Mouse (Mus musculus) macrophage (primary cell): ENCODE data around the gene Sgk2. TPM values are rescaled to one million over a fixed set of nuclear protein-coding genes. Genes with fewer than 3 reads are reported as not detected.

Experiments used
- H3K27ac ChIP-seq: fragments of 350-480 bp; formaldehyde crosslinking; 2 replicates; pipeline ENCODE4 v1.9.0; 2021
- H3K36me3 ChIP-seq: fragments of 350-480 bp; formaldehyde crosslinking; 2 replicates; pipeline ENCODE4 v1.9.0; 2021; ENCODE audit errors: inconsistent target
- H3K4me3 ChIP-seq: fragments of 350-480 bp; formaldehyde crosslinking; 2 replicates; pipeline ENCODE4 v1.9.0; 2021; ENCODE audit errors: inconsistent target
- H3K79me2 ChIP-seq: fragments of 350-480 bp; formaldehyde crosslinking; 2 replicates; pipeline ENCODE4 v1.9.0; 2021; ENCODE audit errors: inconsistent target
- WGBS: methylation state at CpG from one replicate; pipeline ENCODE4 v1.1.7; 2026; ENCODE audit warnings: inconsistent platforms; ENCODE audit not compliant: missing documents; 5-methylcytosine and 5-hydroxymethylcytosine counted together
- polyA plus RNA-seq: library from polyadenylated mRNA; stranded (reverse); fragments of 250-400 nt; gene quantifications from 3 replicates; pipeline ENCODE4 v1.2.4, GENCODE M21; 2018; ENCODE audit warnings: inconsistent platforms

Gene Sgk2
- polyA plus RNA-seq, 1 experiment from 2014 or later: not detected

GRCm38 (mm10) chr2:162973637-162974036, 13.5 kb upstream of the Sgk2 start:
- 88% methylated on average over 9 of the region's 11 CpGs for WGBS
- no peak overlapping the region for H3K27ac ChIP-seq
- H3K79me2 ChIP-seq: no peaks in the 10 kb centered on the region
- H3K4me3 ChIP-seq: no peak overlapping the region
- H3K36me3 ChIP-seq: no peaks in the 10 kb centered on the region

- Histone ChIP-seq H3K36me3 (no peaks in the 10 kb centered on the region), H3K79me2 (no peaks in the 10 kb centered on the region), H3K27ac (no peak overlapping the region), H3K4me3 (no peak overlapping the region)
- WGBS: 86% methylated on average over 11 of the region's 11 CpGs
These were observed 11.9 kb upstream of the Sgk2 start for GRCm38 (mm10) chr2:162975157-162975775.

DNA sequence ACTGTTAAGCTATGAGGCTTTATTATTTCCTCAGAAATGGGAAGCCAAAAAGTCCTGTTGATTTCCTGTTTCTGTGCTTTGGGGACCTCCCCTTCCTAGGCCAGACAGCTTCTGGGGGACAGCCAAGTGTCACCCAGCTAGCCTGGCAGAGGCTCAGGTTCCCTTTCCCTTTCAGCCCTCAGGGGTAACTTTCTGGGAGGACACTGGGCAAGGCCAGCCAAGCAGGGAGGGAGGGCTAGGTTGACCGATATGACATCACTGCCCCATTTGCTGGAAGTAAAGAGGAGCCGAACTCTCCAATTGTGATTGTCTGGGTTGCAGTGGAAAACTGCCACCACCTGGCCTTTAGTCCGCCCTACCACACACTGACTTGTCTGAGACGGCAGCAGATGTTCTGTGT, 11.1 kb upstream of the Sgk2 start:
- 40% methylated on average over 4 of the region's 4 CpGs for WGBS
- no peaks in the 10 kb centered on the region for H3K36me3 ChIP-seq
- H3K27ac ChIP-seq: no peak overlapping the region
- H3K4me3 ChIP-seq: no peak overlapping the region
- no peaks in the 10 kb centered on the region for H3K79me2 ChIP-seq

- Histone ChIP-seq H3K27ac (no peak overlapping the region), H3K79me2 (no peaks in the 10 kb centered on the region), H3K4me3 (no peak overlapping the region), H3K36me3 (no peaks in the 10 kb centered on the region)
- WGBS: 96% methylated on average over 6 of the region's 6 CpGs
These were observed 2.7 kb upstream of the Sgk2 start for GRCm38 (mm10) chr2:162984381-162984780.

GRCm38 (mm10) chr2:162985923-162986322, 1.2 kb upstream of the Sgk2 start:
- Histone ChIP-seq H3K27ac (no peak overlapping the region), H3K79me2 (no peaks in the 10 kb centered on the region), H3K4me3 (no peak overlapping the region), H3K36me3 (no peaks in the 10 kb centered on the region)
- 45% methylated on average over 2 of the region's 3 CpGs for WGBS

- 90% methylated on average over 3 of the region's 3 CpGs for WGBS
- H3K79me2 ChIP-seq: no peaks in the 10 kb centered on the region
- no peaks in the 10 kb centered on the region for H3K36me3 ChIP-seq
- no peak overlapping the region for H3K27ac ChIP-seq
- H3K4me3 ChIP-seq: no peak overlapping the region
These were observed 366 bp upstream of the Sgk2 start for GRCm38 (mm10) chr2:162986764-162987163.

GRCm38 (mm10) chr2:162988235-162988634, 1.1 kb downstream of the Sgk2 start:
- H3K4me3 ChIP-seq: no peak overlapping the region
- no peaks in the 10 kb centered on the region for H3K36me3 ChIP-seq
- WGBS: 27% methylated on average over 4 of the region's 4 CpGs
- no peak overlapping the region for H3K27ac ChIP-seq
- no peaks in the 10 kb centered on the region for H3K79me2 ChIP-seq

- Histone ChIP-seq H3K36me3 (no peaks in the 10 kb centered on the region), H3K27ac (no peak overlapping the region), H3K79me2 (no peaks in the 10 kb centered on the region), H3K4me3 (no peak overlapping the region)
- WGBS: 61% methylated on average over 6 of the region's 6 CpGs
These were observed 4.4 kb downstream of the Sgk2 start for GRCm38 (mm10) chr2:162991394-162992083.

DNA sequence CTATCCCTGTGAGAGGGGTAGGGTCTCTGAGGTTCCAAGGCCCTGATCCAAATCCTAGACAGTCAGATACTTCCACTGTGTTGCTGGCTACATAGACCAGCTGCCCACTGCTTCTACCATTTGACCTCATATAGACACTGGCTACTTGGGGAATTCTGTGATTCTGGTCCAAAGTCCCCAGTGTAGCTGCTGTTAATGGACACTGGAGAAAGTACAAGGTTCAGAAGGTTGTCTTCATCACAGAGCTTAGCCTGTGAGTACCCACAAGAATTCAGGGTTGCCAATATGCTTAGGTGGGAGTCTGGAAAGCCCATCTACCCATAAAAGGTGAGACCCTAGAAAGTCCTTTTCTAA, 4.9 kb downstream of the Sgk2 start:
- H3K27ac ChIP-seq: no peak overlapping the region
- no peaks in the 10 kb centered on the region for H3K79me2 ChIP-seq
- no peaks in the 10 kb centered on the region for H3K36me3 ChIP-seq
- no peak overlapping the region for H3K4me3 ChIP-seq

GRCm38 (mm10) chr2:162993881-162994616, 6.9 kb downstream of the Sgk2 start:
- H3K4me3 ChIP-seq: no peak overlapping the region
- H3K79me2 ChIP-seq: no peaks in the 10 kb centered on the region
- 82% methylated on average over 9 of the region's 9 CpGs for WGBS
- no peak overlapping the region for H3K27ac ChIP-seq
- H3K36me3 ChIP-seq: no peaks in the 10 kb centered on the region

DNA sequence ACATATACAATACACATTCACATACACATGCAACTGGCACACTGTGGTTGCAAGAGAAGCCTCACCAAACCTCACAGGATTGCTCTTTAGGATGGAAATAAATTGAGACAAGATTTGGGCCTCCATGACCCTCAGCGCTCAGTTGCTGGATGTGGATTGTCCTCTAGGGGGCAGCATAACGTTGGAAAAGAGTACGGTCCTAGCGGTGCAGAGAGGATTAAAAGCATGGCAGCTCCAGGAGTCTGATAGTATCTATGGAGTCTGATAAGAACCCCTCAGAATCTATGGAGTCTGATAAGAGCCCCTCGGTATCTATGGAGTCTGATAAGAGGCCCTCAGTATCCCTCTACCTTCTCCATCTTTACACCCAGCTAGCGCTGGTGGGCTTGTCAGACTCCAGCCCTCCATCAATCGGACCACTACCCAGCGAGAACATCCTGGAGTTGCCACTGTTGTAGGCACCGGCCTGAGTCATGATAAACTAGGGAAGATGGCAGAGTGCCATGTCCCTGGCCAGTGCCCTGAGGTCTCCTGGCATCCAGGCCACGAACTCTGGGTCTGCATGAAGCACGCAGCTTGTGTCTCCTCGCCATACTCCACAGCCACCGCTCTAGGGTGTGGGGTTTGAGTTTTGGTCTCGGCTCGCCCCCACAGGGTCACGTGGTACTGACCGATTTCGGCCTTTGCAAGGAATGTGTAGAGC, 11.5 kb downstream of the Sgk2 start:
- Histone ChIP-seq H3K36me3 (no peaks in the 10 kb centered on the region), H3K79me2 (no peaks in the 10 kb centered on the region), H3K4me3 (no peak overlapping the region), H3K27ac (no peak overlapping the region)
- WGBS: 30% methylated on average over 18 of the region's 18 CpGs

DNA sequence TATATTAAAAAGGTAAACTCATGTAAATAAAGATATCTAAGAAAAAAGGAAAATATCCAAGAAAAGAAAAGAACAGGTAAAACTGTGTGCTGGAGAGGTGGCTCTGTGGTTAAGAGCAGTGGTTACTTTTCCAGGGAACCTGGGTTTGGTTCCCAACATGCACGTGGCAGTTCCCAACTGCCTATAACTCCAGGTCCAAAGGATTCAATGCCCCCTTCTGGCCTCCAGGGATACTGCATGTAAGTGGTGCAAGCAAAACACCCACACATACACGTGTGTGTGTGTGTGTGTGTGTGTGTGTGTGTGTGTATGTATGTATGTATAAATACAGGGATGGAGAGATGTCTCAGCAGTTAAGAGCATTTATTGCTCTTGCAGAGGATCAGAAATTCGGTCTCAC, 12.6 kb downstream of the Sgk2 start:
- Histone ChIP-seq H3K36me3 (no peaks in the 10 kb centered on the region), H3K4me3 (no peak overlapping the region), H3K27ac (no peak overlapping the region), H3K79me2 (no peaks in the 10 kb centered on the region)
- 17% methylated on average over 3 of the region's 3 CpGs for WGBS

DNA sequence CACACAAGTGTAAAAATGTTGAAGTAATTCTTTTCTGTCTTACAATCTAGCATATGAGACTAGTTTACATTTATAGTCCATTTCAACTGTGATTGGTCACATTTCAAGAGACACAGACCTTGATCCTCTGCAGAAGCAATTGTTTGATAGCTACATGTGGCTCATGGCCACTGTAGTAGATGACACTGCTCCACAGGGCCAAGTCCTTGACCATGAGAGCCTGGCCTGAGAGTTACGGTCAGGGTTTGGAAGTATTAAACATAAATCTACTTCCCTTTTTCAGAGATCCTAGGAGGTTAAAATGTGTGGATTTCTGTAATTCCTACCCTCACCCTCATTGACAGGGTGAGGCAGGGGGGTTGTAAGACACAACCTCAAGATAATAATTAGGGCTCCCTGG, 13.9 kb downstream of the Sgk2 start:
- H3K36me3 ChIP-seq: no peaks in the 10 kb centered on the region
- no peak overlapping the region for H3K27ac ChIP-seq
- WGBS: 78% methylated on average over 1 of the region's 1 CpGs

GRCm38 (mm10) chr2:163007299-163007698, 20.2 kb downstream of the Sgk2 start:
- 70% methylated on average over 4 of the region's 4 CpGs for WGBS
- Histone ChIP-seq H3K79me2 (no peaks in the 10 kb centered on the region), H3K36me3 (no peaks in the 10 kb centered on the region), H3K4me3 (no peak overlapping the region), H3K27ac (no peak overlapping the region)

More for the DNA sequence above, 13.9 kb downstream of the Sgk2 start:
- Histone ChIP-seq H3K79me2 (no peaks in the 10 kb centered on the region), H3K4me3 (no peak overlapping the region)
